Mouse (Mus musculus) 416B (cell line): ENCODE results near the gene Tnrc6b.
A peak's percentile ranks its signal among the peaks of the same experiment; 100 is the strongest.
"Not testable (repeated sequence)": the region's sequence is repeated elsewhere in the genome, so short reads cannot be mapped to it uniquely, and the experiment has no call there.

ENCODE experiments used
- DNase-seq: peaks from one replicate; pipeline ENCODE4 v3.0.0; 2011; ENCODE audit warnings: low read depth

Gene Tnrc6b

GRCm38 (mm10) chr15:80701481-80702257, 9.4 kb upstream of the Tnrc6b start:
- no peak for DNase-seq

GRCm38 (mm10) chr15:80702910-80703309, 8.2 kb upstream of the Tnrc6b start:
- DNase-seq = no peak

- no peak for DNase-seq
These were observed 7.6 kb upstream of the Tnrc6b start for GRCm38 (mm10) chr15:80703495-80703894.

- peak; percentile 83 for DNase-seq
These were observed 6.8 kb upstream of the Tnrc6b start for GRCm38 (mm10) chr15:80704267-80704666.

- DNase-seq = peak; percentile 79
These were observed 5.1 kb upstream of the Tnrc6b start for GRCm38 (mm10) chr15:80705828-80706549.

- DNase-seq = peak; percentile 66
These were observed 4.5 kb upstream of the Tnrc6b start for GRCm38 (mm10) chr15:80706596-80706995.

- DNase-seq = peak; percentile 80
These were observed 4.0 kb upstream of the Tnrc6b start for GRCm38 (mm10) chr15:80707088-80707487.

- DNase-seq = peak; percentile 45
These were observed 1.5 kb upstream of the Tnrc6b start for GRCm38 (mm10) chr15:80709593-80709992.

GRCm38 (mm10) chr15:80710257-80710607, 881 bp upstream of the Tnrc6b start:
- DNase-seq = no peak

- peak; percentile 65 for DNase-seq
These were observed 463 bp downstream of the Tnrc6b start for GRCm38 (mm10) chr15:80711401-80712151.

GRCm38 (mm10) chr15:80714299-80714698, 3.2 kb downstream of the Tnrc6b start:
- no peak for DNase-seq

GRCm38 (mm10) chr15:80716631-80717135, 5.6 kb downstream of the Tnrc6b start:
- peak; percentile 46 for DNase-seq

- DNase-seq = no peak
These were observed 6.3 kb downstream of the Tnrc6b start for GRCm38 (mm10) chr15:80717431-80717830.

GRCm38 (mm10) chr15:80720249-80720648, 9.1 kb downstream of the Tnrc6b start:
- no peak for DNase-seq

GRCm38 (mm10) chr15:80721861-80722260, 10.7 kb downstream of the Tnrc6b start:
- no peak for DNase-seq

GRCm38 (mm10) chr15:80722366-80722765, 11.3 kb downstream of the Tnrc6b start:
- no peak for DNase-seq

- DNase-seq = no peak
These were observed 18.4 kb downstream of the Tnrc6b start for GRCm38 (mm10) chr15:80729477-80729876.

- no peak for DNase-seq
These were observed 19.9 kb downstream of the Tnrc6b start for GRCm38 (mm10) chr15:80731043-80731442.

GRCm38 (mm10) chr15:80731511-80731910, 20.4 kb downstream of the Tnrc6b start:
- DNase-seq = no peak

GRCm38 (mm10) chr15:80732266-80733030, 21.3 kb downstream of the Tnrc6b start:
- no peak for DNase-seq

- DNase-seq = no peak
These were observed 24.2 kb downstream of the Tnrc6b start for GRCm38 (mm10) chr15:80735300-80735699.

GRCm38 (mm10) chr15:80735708-80736107, 24.6 kb downstream of the Tnrc6b start:
- DNase-seq = not testable (repeated sequence)
